Mouse (Mus musculus): Measurements from ENCODE around the gene Tk2.
"Not testable (repeated sequence)": the region's sequence is repeated elsewhere in the genome, so short reads cannot be mapped to it uniquely, and the experiment has no call there.

Tk2 gene

GRCm38 (mm10) chr8:104248276-104248675 is at the start of gene Tk2:
Gene Tk2, minus strand, starts transcription at chr8:104248558.
- DNase-seq (ENCODE audit: extremely low read depth, low read depth), result peak; percentile 70

GRCm38 (mm10) chr8:104294396-104294795 is 46.0 kb upstream of the Tk2 start:
- DNase-seq (ENCODE audit: extremely low read depth, low read depth), result no peak

GRCm38 (mm10) chr8:104293081-104293480 is 44.7 kb upstream of the Tk2 start, which contains the start of gene Cmtm2a:
Gene Cmtm2a, minus strand, starts transcription at chr8:104293181.
- not testable (repeated sequence) for DNase-seq (ENCODE audit: extremely low read depth, low read depth)

GRCm38 (mm10) chr8:104268937-104269440 is 20.6 kb upstream of the Tk2 start:
- no peak for DNase-seq (ENCODE audit: extremely low read depth, low read depth)

- DNase-seq (ENCODE audit: extremely low read depth, low read depth), result no peak
Observed at GRCm38 (mm10) chr8:104268368-104268767, 20.0 kb upstream of the Tk2 start.

GRCm38 (mm10) chr8:104264271-104264935 is 16.0 kb upstream of the Tk2 start:
- DNase-seq (ENCODE audit: extremely low read depth, low read depth), result not testable (repeated sequence)

- DNase-seq (ENCODE audit: extremely low read depth, low read depth), result not testable (repeated sequence)
Observed at GRCm38 (mm10) chr8:104261802-104262201, 13.4 kb upstream of the Tk2 start.

- DNase-seq (ENCODE audit: extremely low read depth, low read depth), result peak; percentile 43
Observed at GRCm38 (mm10) chr8:104253016-104253415, 4.7 kb upstream of the Tk2 start.

- no peak for DNase-seq (ENCODE audit: extremely low read depth, low read depth)
Observed at GRCm38 (mm10) chr8:104251461-104251860, 3.1 kb upstream of the Tk2 start.

GRCm38 (mm10) chr8:104250439-104251367 is 2.3 kb upstream of the Tk2 start, which contains the start of gene Cklf:
Gene Cklf, plus strand, starts transcription at chr8:104250861.
- DNase-seq (ENCODE audit: extremely low read depth, low read depth), result peak; percentile 77

- DNase-seq (ENCODE audit: extremely low read depth, low read depth), result no peak
Observed at GRCm38 (mm10) chr8:104249442-104249996, 1.2 kb upstream of the Tk2 start.

- no peak for DNase-seq (ENCODE audit: extremely low read depth, low read depth)
Observed at GRCm38 (mm10) chr8:104247908-104248275, 466 bp downstream of the Tk2 start.

GRCm38 (mm10) chr8:104247054-104247907 is 1.1 kb downstream of the Tk2 start:
- DNase-seq (ENCODE audit: extremely low read depth, low read depth), result peak; percentile 39

GRCm38 (mm10) chr8:104246621-104247020 is 1.7 kb downstream of the Tk2 start:
- no peak for DNase-seq (ENCODE audit: extremely low read depth, low read depth)

- no peak for DNase-seq (ENCODE audit: extremely low read depth, low read depth)
Observed at GRCm38 (mm10) chr8:104242038-104242644, 6.2 kb downstream of the Tk2 start.

GRCm38 (mm10) chr8:104239418-104239861 is 8.9 kb downstream of the Tk2 start:
- DNase-seq (ENCODE audit: extremely low read depth, low read depth), result peak; percentile 77

GRCm38 (mm10) chr8:104234573-104234972 is 13.8 kb downstream of the Tk2 start:
- DNase-seq (ENCODE audit: extremely low read depth, low read depth), result no peak

GRCm38 (mm10) chr8:104232919-104233318 is 15.4 kb downstream of the Tk2 start:
- no peak for DNase-seq (ENCODE audit: extremely low read depth, low read depth)

GRCm38 (mm10) chr8:104232039-104232438 is 16.3 kb downstream of the Tk2 start:
- DNase-seq (ENCODE audit: extremely low read depth, low read depth), result no peak

GRCm38 (mm10) chr8:104230377-104230776 is 18.0 kb downstream of the Tk2 start:
- peak; percentile 74 for DNase-seq (ENCODE audit: extremely low read depth, low read depth)
